Mouse (Mus musculus) cortical plate, adult 2 months (tissue): Measurements from ENCODE around the gene Dlg2.

Source experiments
- CTCF ChIP-seq: fragments of 200-500 bp; IDR thresholded peaks from 2 replicates; pipeline ENCODE4 v1.5.1; 2011; ENCODE audit warnings: mild to moderate bottlenecking, control low read depth, low read length; ENCODE audit not compliant: insufficient read depth; ENCODE audit errors: extremely low read depth
- POLR2A ChIP-seq: fragments of 200-500 bp; IDR thresholded peaks from 2 replicates; pipeline ENCODE4 v1.6.1; 2011; ENCODE audit warnings: mild to moderate bottlenecking, low read length, control low read depth; ENCODE audit not compliant: insufficient read depth; ENCODE audit errors: extremely low read depth

DNA sequence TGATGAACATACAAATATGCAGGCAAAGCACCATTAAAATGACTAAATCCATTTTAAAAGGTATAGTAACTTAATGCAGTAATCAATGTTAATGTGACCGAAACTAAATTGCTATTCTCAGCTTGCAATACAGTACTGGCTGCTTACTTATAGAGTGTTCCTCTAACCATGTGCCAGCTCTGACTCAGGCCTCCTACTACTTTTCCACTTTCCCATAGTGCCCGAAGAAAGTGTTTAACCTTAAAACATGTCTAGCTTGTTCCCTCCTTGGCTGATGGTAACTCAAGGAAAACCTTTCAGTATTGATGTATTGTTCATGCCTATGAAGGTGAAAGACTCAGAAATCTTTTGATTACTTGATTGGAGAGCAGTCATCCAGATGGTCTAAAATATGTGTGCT is 1686.7 kb downstream of the Dlg2 start:
- TF ChIP-seq POLR2A (no peak), CTCF (no peak)
